Mouse (Mus musculus): ENCODE data around the gene Nfe2l3.

Gene Nfe2l3

DNA sequence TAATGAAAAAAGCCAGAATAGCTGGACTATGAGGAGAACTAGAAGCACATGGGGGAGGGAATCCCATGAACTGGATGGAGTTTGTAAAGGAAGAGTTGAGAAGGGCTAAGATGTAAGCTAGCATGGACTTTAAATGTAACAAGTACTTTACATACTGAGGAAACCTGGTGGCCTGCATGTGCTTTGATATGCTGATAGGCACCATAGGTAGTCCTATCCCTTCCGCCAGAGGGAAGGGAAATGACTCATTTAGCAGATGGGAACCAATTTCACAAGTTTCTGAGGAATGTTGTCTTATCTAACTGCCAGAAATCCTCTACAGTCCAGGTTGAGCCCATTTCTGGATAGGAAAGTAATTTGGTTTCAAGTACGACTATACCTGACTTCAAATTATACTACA, 53.2 kb downstream of the Nfe2l3 start:
- no peak for DNase-seq (ENCODE audit: low spot score)

DNA sequence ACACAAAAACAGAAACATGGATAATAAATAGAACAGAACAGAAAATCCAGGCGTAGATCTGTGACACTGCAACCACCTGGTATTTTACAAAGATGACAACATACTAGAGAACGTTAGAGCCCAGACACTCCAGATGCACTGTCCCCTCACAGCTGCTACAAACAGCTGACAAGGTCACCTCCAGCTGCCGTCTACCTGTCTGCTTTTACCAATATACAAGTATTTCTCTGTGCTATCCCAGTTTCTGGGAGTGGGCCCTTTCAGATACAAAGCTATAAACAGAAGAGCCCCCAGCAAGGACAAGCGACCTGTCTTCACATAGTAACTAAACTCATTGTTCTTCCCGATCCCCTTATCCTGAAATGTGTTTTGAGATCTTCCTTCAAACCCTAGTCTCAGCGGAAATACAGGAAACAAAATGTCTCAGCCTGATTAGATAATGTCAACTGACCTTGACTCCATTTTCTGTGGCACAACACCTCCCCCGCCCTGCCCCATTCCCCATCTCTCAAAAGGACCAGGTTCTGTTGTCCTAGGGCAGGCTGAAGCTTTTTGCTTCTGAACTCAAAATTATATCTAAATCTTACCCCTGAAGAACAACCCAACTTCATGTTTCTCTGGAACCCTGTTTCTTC, 53.7 kb downstream of the Nfe2l3 start:
- DNase-seq (ENCODE audit: low spot score) = no peak

DNA sequence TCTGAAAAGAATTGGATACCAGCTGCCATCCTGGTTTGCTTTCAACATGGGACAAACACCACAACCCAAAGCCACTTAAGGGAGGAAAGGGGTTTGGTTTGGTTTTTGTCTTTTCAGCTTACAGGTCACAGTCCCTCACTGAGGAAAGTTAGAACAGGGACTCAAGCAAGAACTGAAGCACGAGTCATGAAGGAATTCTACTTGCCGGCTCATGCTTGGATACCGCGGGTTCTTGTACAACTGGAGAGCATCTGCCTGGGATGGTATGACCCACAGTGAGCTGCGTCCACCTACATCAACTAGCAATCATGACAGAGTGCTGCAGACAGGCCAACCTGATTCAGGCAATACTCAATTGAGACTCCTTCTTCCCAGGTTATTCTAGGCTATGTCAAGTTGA, 54.3 kb downstream of the Nfe2l3 start:
- no peak for DNase-seq (ENCODE audit: low spot score)

DNA sequence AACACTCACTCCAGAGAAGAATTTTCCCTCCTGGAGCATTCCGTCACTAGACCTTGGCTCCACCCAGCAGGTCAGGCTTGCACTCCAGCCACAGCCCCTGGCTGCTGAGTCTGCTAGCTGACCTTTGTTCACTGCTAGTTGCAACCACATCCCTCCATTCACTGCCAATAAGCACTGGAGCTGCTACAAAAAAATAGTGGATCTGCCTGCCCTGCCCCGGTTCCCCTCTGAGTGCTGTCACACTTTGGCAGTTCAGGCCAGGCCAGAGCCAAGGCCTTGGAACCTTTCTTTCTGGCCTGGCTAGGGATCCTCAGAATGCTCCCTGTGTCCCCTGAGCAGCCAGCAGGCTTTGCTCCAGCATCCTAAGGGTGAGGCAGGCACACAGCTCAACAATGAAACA, 57.3 kb downstream of the Nfe2l3 start:
- no peak for DNase-seq (ENCODE audit: low spot score)

DNA sequence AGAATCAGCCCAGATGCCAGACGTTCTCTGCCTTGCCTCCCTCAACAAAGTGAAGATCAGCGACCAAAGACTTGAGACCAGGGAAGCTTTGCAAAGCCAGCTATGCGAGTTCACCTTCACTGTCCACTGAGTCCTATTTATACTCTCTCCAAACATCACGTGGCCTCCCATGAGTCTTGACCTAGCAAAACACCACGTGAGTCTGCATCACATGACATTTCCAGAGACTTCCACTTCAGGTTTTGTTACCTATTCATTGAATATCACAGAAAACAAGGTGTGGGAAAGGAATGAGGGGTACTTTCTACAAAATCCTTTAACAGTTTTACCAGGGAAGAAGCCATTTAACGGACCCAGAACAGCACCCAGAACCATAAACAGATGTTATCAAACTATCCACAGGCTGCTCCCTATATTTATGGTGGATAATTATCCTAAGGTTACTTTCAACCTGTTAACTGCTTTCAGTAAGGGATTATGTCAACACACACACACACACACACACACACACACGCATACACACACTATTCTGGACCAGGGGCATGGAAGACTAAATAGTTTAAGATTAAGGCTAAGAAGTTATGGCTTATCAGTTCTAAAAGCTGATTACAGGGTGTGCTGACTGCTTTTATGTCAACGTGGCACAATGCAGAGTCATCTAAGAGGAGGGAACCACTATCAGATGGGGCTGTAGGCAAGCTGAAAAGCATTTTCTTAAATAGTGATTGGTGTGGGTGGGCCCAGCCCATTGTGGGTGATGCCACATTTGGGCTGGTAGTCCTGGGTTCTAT, 65.0 kb downstream of the Nfe2l3 start:
- DNase-seq (ENCODE audit: low spot score) = no peak

DNA sequence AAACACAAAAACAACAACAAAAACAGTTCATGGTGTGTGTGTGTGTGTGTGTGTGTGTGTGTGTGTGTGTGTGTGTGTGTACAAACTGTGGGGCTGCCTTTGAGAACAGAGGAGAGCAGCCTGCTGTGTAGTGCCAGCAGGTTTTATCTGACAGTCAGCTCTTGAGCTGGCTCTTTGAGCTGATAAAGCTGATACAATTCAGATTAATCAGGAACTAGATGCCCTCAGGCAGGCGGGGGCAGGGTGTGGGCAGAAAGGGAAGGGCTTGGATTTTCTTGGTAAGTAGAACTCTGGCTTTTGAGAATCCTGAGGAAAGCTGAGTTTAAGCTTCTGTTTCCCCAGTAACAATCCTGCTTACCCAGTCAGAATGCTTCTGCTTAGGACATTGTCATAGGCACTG, 73.2 kb downstream of the Nfe2l3 start:
- DNase-seq (ENCODE audit: low spot score) = no peak

DNA sequence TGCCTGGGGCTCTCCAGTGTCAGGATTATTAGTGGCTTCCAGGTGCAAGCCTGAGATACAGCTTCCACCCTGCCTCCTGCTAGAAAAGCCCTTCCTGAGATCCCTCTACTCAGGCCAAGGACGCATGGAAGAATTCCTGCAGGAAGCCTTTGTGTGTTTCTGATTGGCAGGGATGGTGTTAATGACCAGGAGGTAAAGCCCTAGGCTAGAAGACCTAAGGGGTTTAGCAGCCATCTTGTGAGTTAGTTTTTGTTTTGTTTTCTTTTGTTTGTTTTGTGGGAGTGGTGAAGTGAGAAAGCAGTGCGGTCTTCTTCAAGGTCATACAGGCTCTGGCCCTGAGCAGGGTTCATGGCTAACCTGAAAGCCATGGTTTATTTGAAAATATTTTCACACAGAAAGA, 75.1 kb downstream of the Nfe2l3 start:
- no peak for DNase-seq (ENCODE audit: low spot score)

All from spleen, adult 12 weeks (tissue).